ENCODE assay signal across 18 mouse cellular contexts in genomic region chr7:34645623-34646022, GRCm38 (mm10). TPM values are rescaled to one million over a fixed set of nuclear protein-coding genes. Genes with fewer than 3 reads are reported as not detected.
"Had no signal": no experiment of that assay in that cellular context is flagged by ENCODE, and none has a peak within 500 bp of the region (broad histone marks: within the 10 kb centered on the region; RNA-seq: fewer than 3 reads in every experiment).

No protein-coding gene starts in this region.

- H3K36me3 ChIP-seq: liver, embryonic 15.5 days had no signal

- H3K27ac ChIP-seq: kidney, postnatal 0 days; layer of hippocampus, adult 2 months; left cerebral cortex, adult 2 months; limb, embryonic 12.5 days; liver, embryonic 12.5 days; liver, embryonic 15.5 days had no signal

- DNase-seq: kidney, adult 2 months; kidney, postnatal 25 days; layer of hippocampus, adult 9-11 months; layer of hippocampus, postnatal 36 days; liver; lung, adult 18-20 months; lung, postnatal 14 days; lung, postnatal 4 days; midbrain, embryonic 14.5 days; thymus, postnatal 25 days had no signal

- H3K27me3 ChIP-seq: limb, embryonic 12.5 days; liver, embryonic 15.5 days had no signal

- H3K4me3 ChIP-seq: layer of hippocampus, adult 2 months; left cerebral cortex, adult 2 months; limb, embryonic 12.5 days; liver, embryonic 12.5 days; liver, embryonic 15.5 days had no signal

- H3K9me3 ChIP-seq: limb, embryonic 12.5 days; liver, embryonic 15.5 days had no signal

- H3K9ac ChIP-seq: limb, embryonic 12.5 days; liver, embryonic 12.5 days; liver, embryonic 15.5 days had no signal

- H3K4me2 ChIP-seq: limb, embryonic 12.5 days; liver, embryonic 12.5 days; liver, embryonic 15.5 days; midbrain, embryonic 11.5 days had no signal

- H3K4me1 ChIP-seq: liver, embryonic 12.5 days; liver, embryonic 15.5 days had no signal

RNA-seq across cellular contexts. Expression of gene Kctd15, which starts 10.9 kb away (rescaled TPM):
- total RNA-seq: megakaryocyte-erythroid progenitor cell, adult 5-6 weeks had no signal
